ENCODE assay signal across 8 mouse cellular contexts in the genomic region with DNA sequence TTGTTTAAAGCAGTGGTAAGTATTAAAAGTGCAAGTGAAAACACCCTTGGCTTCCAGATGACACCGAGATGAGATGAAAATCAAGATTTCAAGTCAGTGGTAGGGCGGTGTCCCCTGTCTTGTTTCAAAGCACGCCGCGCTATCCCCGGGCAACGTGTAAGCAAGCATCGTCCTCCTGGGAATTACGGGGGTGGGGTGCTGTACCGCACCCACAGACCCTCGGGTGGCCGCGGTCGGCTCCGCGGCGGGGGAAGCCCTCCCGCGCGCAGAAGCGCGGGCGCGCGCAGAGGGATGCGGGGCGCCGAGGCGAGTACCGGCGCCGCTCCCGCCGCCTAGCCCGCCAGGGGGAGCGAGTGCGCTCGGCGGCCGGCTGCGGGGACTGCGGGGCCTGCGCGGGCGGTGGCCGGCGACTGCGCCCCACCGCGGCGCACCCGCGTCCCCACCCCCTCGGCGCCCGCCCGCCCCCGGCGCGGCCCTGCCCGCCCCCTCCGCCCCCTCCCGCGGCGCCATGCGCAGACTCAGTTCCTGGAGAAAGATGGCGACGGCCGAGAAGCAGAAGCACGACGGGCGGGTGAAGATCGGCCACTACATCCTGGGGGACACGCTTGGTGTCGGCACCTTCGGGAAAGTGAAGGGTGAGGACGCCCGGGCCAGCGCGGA. TPM values are rescaled to one million over a fixed set of nuclear protein-coding genes. Genes with fewer than 3 reads are reported as not detected.
DNase-seq lines count a peak whose midpoint lies in the region; ATAC-seq lines count a peak whose summit lies in the region.

A gene (plus strand): TSS at position 501 of the 660 bp plus-strand sequence.

- H3K9me3 ChIP-seq in intestine, embryonic 14.5 days (ENCODE audit: control insufficient read depth, low read length): no peaks in the 10 kb centered on the region

- H3K27ac ChIP-seq in intestine, embryonic 14.5 days (ENCODE audit: low read depth): peak within 1 kb of the TSS; percentile 82

- intact Hi-C loops in left cerebral cortex, postnatal 10 days (cut with DNase I): no loop called here

- no peaks in the 10 kb centered on the region for H3K27me3 ChIP-seq in intestine, embryonic 14.5 days (replicated peaks; ENCODE audit: control insufficient read depth, insufficient read depth, low read length)

- no peaks in the 10 kb centered on the region for H3K36me3 ChIP-seq in intestine, embryonic 14.5 days (ENCODE audit: control insufficient read depth, insufficient read depth, low read length)

- peak; percentile 86 for DNase-seq in adrenal gland, adult 2 months
- peak; percentile 74 for DNase-seq in embryo, embryonic 10.5 days (ENCODE audit: low spot score)
- DNase-seq in gastrocnemius, postnatal 25 days: no peak
- peak; percentile 84 for DNase-seq in intestine, embryonic 14.5 days (ENCODE audit: low spot score)
- DNase-seq in left cerebral cortex, postnatal 10 days (ENCODE audit: extremely low spot score in 1 of 2, low spot score in 2 of 2): peak; percentile 58 to 87
- DNase-seq in right cerebral cortex, postnatal 4 days: peak; percentile 82
- DNase-seq in yolk sac, embryonic 10.5 days (ENCODE audit: low spot score): peak; percentile 86

- 1% methylated on average over 63 of the region's 80 CpGs for WGBS in intestine, embryonic 14.5 days

- peak within 1 kb of the TSS; percentile 83 for H3K4me3 ChIP-seq in intestine, embryonic 14.5 days (ENCODE audit: low read depth, low read length)

- H3K9ac ChIP-seq in intestine, embryonic 14.5 days (ENCODE audit: low read length): peak within 1 kb of the TSS; percentile 86

- ATAC-seq in intestine, embryonic 14.5 days (replicated peaks; ENCODE audit: low FRiP score, low TSS enrichment, low read depth): peak; percentile 91
- ATAC-seq in megakaryocyte progenitor cell, adult 5-6 weeks (replicated peaks; ENCODE audit: poor library complexity): peak; percentile 45

- peaks cover 14% of the 10 kb centered on the region for H3K4me1 ChIP-seq in intestine, embryonic 14.5 days (replicated peaks; ENCODE audit: control insufficient read depth, insufficient read depth, low read length)

- peak within 1 kb of the TSS; percentile 71 for H3K4me2 ChIP-seq in intestine, embryonic 14.5 days (ENCODE audit: low read length)

RNA-seq across cellular contexts. Expression of the gene that starts here (rescaled TPM):
- 10 to 100 TPM; 36.9 to 38.7 TPM for total RNA-seq in adrenal gland, adult 2 months (2021)
- 1.8 TPM in 2 replicates for polyA plus RNA-seq in adrenal gland, adult 2 months (2012; rRNA removed)
- total RNA-seq in gastrocnemius, postnatal 25 days (2021): 10 to 100 TPM; 11.5 to 11.6 TPM
- polyA plus RNA-seq in intestine, embryonic 14.5 days (2014; fragmentation: Nextera tagmentation; extraction: Ambion mirVana): 26.0 and 27.5 TPM in 2 replicates
- total RNA-seq in left cerebral cortex, postnatal 10 days (2021): 10 to 100 TPM; 15.7 to 18.2 TPM
- total RNA-seq in megakaryocyte progenitor cell, adult 5-6 weeks (2015): 35.6 and 38.4 TPM in 2 replicates
- total RNA-seq in megakaryocyte progenitor cell, adult 5-6 weeks (2017): 23.5 and 23.7 TPM in 2 replicates
